Mouse (Mus musculus) urinary bladder, adult 18-20 months (tissue): ENCODE results near the gene Pde3a.

Source experiments
- DNase-seq, 2 experiments: peaks; one replicate each; pipeline ENCODE4 v3.0.0; 2022; ENCODE audit warnings: low spot score in 2 of 2, mixed read lengths in 2 of 2

Gene Pde3a

GRCm38 (mm10) chr6:141403943-141404342 lies 154.9 kb downstream of the Pde3a start:
- DNase-seq, result no peak

- DNase-seq, result no peak
These were observed 155.6 kb downstream of the Pde3a start for GRCm38 (mm10) chr6:141404649-141405048.

GRCm38 (mm10) chr6:141405496-141405895 lies 156.4 kb downstream of the Pde3a start:
- no peak for DNase-seq

- DNase-seq, result peak in 1 of 2 experiments; percentile 6
These were observed 159.7 kb downstream of the Pde3a start for GRCm38 (mm10) chr6:141408758-141409157.

GRCm38 (mm10) chr6:141410836-141411235 lies 161.8 kb downstream of the Pde3a start:
- DNase-seq, result no peak

- DNase-seq, result no peak
These were observed 176.0 kb downstream of the Pde3a start for GRCm38 (mm10) chr6:141425114-141425513.

- no peak for DNase-seq
These were observed 179.5 kb downstream of the Pde3a start for GRCm38 (mm10) chr6:141428587-141428986.

GRCm38 (mm10) chr6:141430134-141430533 lies 181.1 kb downstream of the Pde3a start:
- no peak for DNase-seq

- DNase-seq, result no peak
These were observed 183.4 kb downstream of the Pde3a start for GRCm38 (mm10) chr6:141432271-141432974.

GRCm38 (mm10) chr6:141433917-141434756 lies 185.1 kb downstream of the Pde3a start:
- no peak for DNase-seq

- DNase-seq, result no peak
These were observed 186.1 kb downstream of the Pde3a start for GRCm38 (mm10) chr6:141435160-141435559.

GRCm38 (mm10) chr6:141439965-141440364 lies 190.9 kb downstream of the Pde3a start:
- no peak for DNase-seq

- DNase-seq, result peak; percentile 21 to 42
These were observed 198.5 kb downstream of the Pde3a start for GRCm38 (mm10) chr6:141447547-141447946.

- DNase-seq, result no peak
These were observed 199.8 kb downstream of the Pde3a start for GRCm38 (mm10) chr6:141448886-141449285.

- DNase-seq, result no peak
These were observed 206.3 kb downstream of the Pde3a start for GRCm38 (mm10) chr6:141455335-141455734.

- DNase-seq, result no peak
These were observed 207.5 kb downstream of the Pde3a start for GRCm38 (mm10) chr6:141456591-141456990.

- no peak for DNase-seq
These were observed 221.2 kb downstream of the Pde3a start for GRCm38 (mm10) chr6:141470251-141470650.

GRCm38 (mm10) chr6:141474223-141474622 lies 225.2 kb downstream of the Pde3a start:
- no peak for DNase-seq

- no peak for DNase-seq
These were observed 225.6 kb downstream of the Pde3a start for GRCm38 (mm10) chr6:141474696-141475095.

GRCm38 (mm10) chr6:141485302-141486021 lies 236.4 kb downstream of the Pde3a start:
- DNase-seq, result no peak

- DNase-seq, result no peak
These were observed 238.2 kb downstream of the Pde3a start for GRCm38 (mm10) chr6:141487266-141487665.

GRCm38 (mm10) chr6:141488619-141489018 lies 239.6 kb downstream of the Pde3a start:
- peak in 1 of 2 experiments; percentile 33 for DNase-seq
